Mouse (Mus musculus) erythroblast, adult 5-6 weeks (primary cell): Measurements from ENCODE around the gene Top1. TPM values are rescaled to one million over a fixed set of nuclear protein-coding genes. Genes with fewer than 3 reads are reported as not detected.

Experiments used
- ATAC-seq: replicated peaks from 2 replicates; pipeline ENCODE4 v1.8.0; 2016; ENCODE audit warnings: moderate number of reproducible peaks, mild to moderate bottlenecking, moderate TSS enrichment, inconsistent platforms; ENCODE audit not compliant: poor library complexity, low FRiP score, severe bottlenecking
- total RNA-seq, 2 experiments: library from RNA; stranded (forward) in 1 of 2; stranded (reverse) in 1 of 2; fragments of 150-400 nt in 1 of 2; fragments of 200-764, 138-1000 nt in 1 of 2; gene quantifications; 2 replicates each; pipeline versions ENCODE4 v1.2.3 to v1.2.4; 2015 to 2017; ENCODE audit warnings: low replicate concordance in 2 of 2

Top1 gene
- total RNA-seq (2015; ENCODE audit: low replicate concordance): 145 and 146 TPM in 2 replicates
- total RNA-seq (2017; ENCODE audit: low replicate concordance): 336 and 395 TPM in 2 replicates

GRCm38 (mm10) chr2:160645614-160646137 lies at the start of gene Top1:
Gene Top1, plus strand, starts transcription at chr2:160645888.
- ATAC-seq: peak; percentile 95

GRCm38 (mm10) chr2:160597582-160598281 lies 48.0 kb upstream of the Top1 start:
- peak; percentile 77 for ATAC-seq

DNA sequence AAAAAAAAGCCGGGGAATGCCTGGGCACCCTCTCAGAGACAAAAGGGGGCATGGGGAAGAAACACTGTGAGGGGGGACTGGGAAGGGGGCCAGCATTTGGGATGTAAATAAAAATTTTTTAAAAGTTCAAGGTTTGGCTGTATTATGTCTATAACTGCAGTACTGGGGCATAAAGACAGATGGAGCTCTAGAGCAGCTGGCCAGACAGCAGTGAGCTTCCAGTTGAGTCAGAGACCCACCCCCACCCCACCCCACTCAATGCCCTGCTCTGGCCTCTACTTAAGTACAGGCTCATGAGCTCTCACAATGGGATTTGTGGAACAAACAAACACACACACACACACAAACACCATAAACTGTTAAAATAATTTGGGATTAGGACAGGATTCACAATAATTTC lies 43.9 kb upstream of the Top1 start:
- peak; percentile 52 for ATAC-seq

DNA sequence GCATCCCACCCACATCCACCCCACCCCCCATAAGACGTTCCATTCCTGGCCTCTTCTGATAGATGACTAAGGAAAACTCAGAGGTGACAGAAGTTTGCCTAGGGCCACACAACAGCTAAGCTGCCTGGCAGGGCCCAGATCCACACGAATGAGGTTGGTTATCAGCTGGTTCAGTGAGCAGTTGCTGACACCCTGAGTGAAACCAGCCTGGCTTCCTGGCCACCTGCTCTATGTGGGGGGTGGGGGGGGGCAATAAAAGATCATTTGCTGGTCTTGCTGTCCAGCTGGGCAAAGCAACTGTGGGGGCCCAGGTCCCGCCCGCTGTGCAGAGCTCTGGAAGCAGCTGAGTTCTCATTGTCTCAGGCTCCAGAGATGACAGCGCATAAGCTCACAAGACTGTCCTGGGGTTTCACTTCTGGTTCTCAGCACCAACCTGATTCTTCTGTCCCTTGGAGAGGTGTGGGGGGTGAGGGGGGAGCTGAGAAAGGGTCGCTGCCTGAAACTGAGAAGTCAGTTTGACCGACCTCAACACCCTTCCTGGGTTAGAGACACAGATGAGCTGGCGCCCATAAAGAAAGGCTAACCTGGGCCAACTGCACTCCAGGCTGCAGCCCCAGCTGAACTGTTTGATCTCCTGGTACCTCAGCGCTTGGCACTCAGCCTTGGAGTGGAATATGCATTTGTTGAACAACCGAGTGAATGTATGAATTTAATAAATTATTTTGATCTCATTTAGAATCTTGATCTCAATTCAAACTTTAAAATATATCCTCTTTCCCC lies 42.3 kb upstream of the Top1 start:
- ATAC-seq: peak; percentile 93

- ATAC-seq: no peak
Observed at GRCm38 (mm10) chr2:160610012-160610411, 35.7 kb upstream of the Top1 start.

DNA sequence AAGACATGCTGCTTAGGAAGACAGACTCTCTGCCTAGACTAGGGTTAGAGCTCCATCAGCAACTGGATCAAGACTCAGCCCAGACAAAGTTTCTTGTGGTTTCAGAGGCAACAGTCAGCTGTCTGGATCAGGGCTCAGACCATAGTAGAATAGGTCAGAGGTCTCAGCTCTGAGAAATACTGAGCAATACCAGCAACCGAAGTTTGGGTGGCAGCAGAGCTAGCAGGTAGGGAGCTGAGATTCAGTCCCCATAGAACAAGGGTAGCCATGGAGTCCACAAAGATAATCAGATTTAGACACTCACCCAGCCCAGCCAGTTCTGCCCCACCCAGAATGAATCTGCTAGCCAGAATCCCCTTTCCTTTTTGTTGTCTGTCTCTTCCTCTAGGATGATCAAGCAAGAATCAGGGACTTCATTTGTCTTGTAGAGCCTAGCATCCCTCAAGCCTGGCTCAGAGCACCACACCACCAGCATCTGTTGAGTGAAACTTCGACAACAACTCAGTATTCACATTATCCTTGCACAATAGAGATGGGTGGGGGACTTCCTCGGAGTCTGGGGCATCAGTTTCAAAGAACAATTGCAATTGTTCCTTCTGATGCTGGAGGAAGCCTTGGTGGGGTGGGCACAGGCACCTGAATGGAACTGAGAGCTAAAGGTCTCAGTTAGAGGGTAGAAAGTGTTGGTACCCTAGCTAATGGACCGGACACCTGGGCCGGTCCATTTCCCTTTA lies 32.3 kb upstream of the Top1 start:
- no peak for ATAC-seq

DNA sequence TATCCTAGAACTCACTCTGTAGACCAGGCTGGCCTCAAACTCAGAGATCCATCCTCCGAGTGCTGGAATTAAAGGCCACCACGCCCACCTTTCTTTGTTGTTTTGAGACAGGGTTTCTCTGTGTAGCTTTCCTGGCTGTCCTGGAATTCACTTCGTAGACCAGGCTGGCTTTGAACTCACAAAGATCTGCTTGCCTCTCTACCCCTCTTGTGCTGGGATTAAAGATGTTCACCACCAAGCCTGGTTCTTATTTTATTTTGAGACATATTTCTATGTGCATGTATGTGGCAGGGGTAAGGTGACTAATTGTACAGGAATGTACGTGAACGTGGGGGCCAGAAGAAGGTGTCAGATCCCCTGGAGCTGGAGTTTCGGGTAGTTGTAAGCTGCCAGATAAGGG lies 27.9 kb upstream of the Top1 start:
- ATAC-seq: no peak

GRCm38 (mm10) chr2:160618619-160619220 lies 27.0 kb upstream of the Top1 start:
- no peak for ATAC-seq

DNA sequence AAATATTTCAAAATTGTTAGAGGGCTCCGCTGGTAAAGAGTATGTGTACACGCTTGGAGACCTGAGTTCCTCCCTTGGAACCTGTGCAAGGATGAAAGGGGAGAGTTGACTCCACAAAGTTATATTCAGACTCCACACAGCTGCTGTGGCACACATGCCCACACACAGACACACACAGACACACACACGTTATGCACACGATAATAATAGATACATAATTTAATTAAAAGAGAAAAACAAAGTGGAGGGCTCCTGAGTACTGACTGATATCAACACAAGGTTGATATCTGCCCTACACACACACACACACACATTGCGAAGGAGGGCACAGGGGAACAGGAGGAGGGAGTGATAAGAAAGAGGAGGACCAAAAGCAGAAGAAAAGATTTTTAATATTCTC lies 26.4 kb upstream of the Top1 start:
- ATAC-seq: peak; percentile 92

GRCm38 (mm10) chr2:160619831-160620230 lies 25.9 kb upstream of the Top1 start:
- ATAC-seq: no peak

DNA sequence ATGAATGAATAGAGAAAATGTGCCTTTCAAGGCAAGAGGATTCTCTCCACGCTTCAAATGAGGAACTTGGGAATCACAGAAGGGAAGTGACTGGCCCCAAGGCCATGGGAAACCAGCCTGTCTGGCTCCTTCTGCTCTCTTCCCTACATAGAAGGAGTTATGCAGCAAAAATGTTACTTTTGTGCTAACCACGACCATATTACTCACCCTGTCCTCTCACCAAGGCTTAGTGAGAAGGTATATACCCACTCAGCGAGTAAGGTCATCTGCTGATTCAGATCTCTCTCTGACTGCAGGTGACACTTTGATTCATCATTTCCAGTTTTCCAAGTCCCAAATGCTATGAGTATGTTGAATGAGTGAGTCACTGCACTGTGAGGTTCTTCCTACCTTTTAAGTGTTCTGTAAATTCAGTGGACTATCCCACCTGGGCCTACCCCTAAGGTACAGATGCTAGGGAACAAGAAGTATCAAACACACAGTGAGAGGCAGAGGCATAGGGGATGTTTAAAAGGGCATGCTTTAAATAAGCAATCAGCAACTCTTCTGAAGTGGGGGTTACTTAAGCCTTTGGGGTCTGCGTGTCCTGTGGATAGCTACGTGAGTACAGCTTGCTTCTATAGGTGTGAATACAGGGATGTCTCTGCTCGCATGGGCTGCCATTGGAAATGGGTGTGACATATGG lies 25.3 kb upstream of the Top1 start:
- ATAC-seq: no peak

DNA sequence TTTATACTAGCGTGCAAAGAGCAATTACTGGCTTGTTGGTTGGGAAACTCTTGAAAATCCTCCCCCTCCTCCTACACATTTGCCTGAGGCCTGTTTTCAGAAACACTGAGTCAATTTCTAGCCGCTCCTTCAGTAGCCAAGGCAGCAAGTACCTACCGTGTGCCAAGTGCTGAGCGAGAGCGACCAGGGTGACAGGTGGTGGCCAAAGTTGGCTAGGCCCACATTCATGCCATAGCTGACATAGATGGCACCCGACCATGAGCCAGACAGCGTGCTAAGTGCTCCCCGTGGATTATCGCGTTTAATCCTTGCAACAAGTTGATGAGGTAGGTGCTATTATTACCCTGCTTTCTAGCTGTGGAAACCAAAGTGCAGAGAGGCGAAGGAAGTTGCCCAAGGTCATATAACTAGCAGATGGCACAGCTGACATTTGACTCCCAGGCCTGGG lies 24.7 kb upstream of the Top1 start:
- no peak for ATAC-seq

DNA sequence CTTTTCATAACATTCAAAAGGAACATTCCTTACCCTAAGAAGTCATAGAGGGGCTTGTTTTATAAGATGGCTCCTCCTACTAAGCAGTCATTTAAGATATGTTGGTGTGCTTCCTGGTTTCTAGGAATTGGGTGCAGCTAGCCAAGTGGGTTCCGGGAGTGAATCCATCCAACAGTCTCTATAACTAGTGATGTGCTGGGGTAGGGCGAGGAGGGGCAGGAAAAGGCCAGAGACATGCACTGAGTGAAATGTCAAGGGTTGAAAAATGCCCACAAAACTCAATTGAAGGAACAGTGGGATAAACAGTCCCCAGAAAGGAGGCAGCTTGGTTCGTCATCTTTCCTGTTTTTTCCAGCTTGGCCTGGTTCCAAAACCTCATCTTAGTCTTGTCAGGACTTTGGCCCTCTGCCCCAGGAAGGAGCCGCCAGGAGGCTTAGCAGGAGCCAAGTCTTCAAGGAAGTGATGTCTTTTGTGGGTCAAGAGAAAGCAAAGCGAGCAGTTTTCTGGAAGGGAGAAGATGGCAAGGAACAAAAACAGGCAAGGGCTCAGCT lies 24.0 kb upstream of the Top1 start:
- ATAC-seq: no peak

DNA sequence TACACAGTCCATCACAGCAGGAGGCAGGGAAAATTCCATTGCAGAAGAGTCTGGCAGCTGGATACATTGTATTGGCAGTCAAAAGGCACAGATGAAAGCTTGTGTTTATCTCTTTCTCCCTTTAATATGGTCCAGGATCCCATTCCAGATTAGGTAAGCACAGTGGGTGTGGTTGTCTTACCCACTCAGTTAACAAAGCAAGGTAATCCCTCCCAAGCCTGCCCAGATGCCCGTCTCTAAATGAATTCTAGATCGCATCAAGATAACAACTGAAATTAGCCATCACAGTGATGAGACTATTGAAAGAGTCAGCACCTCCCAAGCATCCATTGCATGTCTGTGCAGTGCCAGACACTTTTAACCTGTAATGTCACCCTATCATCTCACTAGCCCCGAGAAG lies 23.0 kb upstream of the Top1 start:
- ATAC-seq: no peak

DNA sequence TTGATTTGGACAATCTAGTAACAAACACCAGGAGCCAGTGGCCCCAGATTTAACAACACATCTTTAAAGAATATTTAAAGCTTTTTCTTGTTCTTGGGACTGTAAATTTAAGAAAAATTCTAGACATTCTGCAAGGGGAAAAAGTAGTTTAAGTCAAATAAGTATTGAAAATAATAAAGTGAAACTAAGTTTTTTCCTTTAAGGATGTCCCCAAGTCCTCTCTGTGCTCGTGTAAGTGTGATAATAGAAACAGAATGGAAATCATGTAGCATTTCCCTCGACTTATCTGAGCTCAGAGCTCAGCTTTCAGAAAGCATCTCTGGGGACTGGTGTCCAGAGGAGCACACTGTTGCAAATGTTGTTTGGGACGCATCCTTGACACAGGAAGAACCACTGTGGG lies 21.9 kb upstream of the Top1 start:
- ATAC-seq: no peak

DNA sequence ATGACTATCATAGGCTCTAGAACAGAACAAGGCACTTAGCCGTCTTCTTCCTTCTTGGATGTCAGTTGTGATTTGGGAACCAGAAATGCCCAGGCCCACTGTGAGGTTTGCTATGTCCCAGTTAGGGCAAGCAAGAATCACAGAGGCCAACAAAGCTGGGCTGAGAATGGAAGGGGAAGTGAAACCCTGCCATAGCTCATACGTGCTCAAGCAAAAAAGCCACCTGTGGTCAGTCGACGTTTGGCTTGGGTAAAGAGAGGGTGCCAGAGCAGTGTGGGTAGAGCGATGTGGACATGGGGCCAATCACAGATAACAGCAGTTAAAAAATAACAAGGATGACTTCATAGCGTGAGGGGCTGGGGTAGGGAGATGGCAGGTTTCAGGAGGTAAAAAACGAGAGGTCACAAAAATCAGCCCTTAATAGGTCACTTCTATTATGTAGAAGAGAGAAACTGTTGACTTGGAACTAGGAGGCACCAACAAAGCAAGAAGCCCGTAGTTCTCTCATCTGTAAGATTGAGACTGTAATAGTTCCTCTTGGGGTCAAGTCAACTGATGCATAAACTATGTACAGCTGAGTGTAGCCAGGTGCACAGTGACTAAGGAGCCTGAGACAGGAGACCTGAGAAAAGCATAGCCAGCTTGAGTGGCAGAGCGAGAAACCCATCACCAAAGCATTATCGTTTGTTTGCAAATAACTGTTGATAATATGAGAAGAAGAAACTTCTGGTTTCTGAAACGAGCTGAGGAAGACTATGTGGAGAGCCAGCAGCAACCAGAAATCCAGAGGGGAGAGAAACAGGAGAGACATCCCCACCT lies 18.3 kb upstream of the Top1 start:
- ATAC-seq: no peak

- ATAC-seq: no peak
Observed at GRCm38 (mm10) chr2:160628055-160628454, 17.6 kb upstream of the Top1 start.
